Mouse (Mus musculus) olfactory bulb, adult 2 months (tissue): Measurements from ENCODE around the gene Fgfr2. TPM values are rescaled to one million over a fixed set of nuclear protein-coding genes. Genes with fewer than 3 reads are reported as not detected.

Source experiments
- H3K27ac ChIP-seq: fragments of 200-500 bp; 2 replicates; pipeline ENCODE4 v1.5.1; 2012; ENCODE audit warnings: low read depth, low read length; ENCODE audit not compliant: insufficient read depth
- H3K4me1 ChIP-seq: fragments of 200-500 bp; 2 replicates; pipeline ENCODE4 v1.6.1; 2012; ENCODE audit warnings: low read length; ENCODE audit not compliant: control insufficient read depth, insufficient read depth
- H3K4me3 ChIP-seq: fragments of 200-500 bp; 2 replicates; pipeline ENCODE4 v1.5.1; 2012; ENCODE audit warnings: mild to moderate bottlenecking, low read depth, low read length, moderate library complexity; ENCODE audit not compliant: insufficient read depth
- CTCF ChIP-seq: fragments of 200-500 bp; IDR thresholded peaks from 2 replicates; pipeline ENCODE4 v1.5.1; 2012; ENCODE audit warnings: low read depth, mild to moderate bottlenecking, low read length, moderate library complexity; ENCODE audit not compliant: insufficient read depth
- POLR2A ChIP-seq: fragments of 200-500 bp; IDR thresholded peaks from 2 replicates; pipeline ENCODE4 v1.6.1; 2012; ENCODE audit warnings: mild to moderate bottlenecking, low read depth, low read length, moderate library complexity; ENCODE audit not compliant: insufficient read depth
- WGBS: fragments of 180-500 bp; shearing (Covaris S2); methylation state at CpG from one replicate; pipeline ENCODE4 v1.1.7; 2018; 5-methylcytosine and 5-hydroxymethylcytosine counted together
- polyA plus RNA-seq: library from polyadenylated mRNA; stranded (reverse); fragments of >200 nt; gene quantifications from 2 replicates; pipeline ENCODE4 v1.2.4, GENCODE M21; 2012; ENCODE audit warnings: low replicate concordance; ENCODE audit not compliant: missing spikeins, insufficient read depth, insufficient read length

Fgfr2 gene
- polyA plus RNA-seq, 1 experiment = not detected

- H3K27ac ChIP-seq = no peak overlapping the region
- TF ChIP-seq POLR2A (no peak), CTCF (no peak)
- peaks cover 10% of the 10 kb centered on the region; the same call in 1 of the 2 replicates for H3K4me1 ChIP-seq
- WGBS = 1% methylated on average over 42 of the region's 42 CpGs
- H3K4me3 ChIP-seq = no peak overlapping the region
These were observed 1571.0 kb downstream of the Fgfr2 start for GRCm38 (mm10) chr7:131551931-131552741.

DNA sequence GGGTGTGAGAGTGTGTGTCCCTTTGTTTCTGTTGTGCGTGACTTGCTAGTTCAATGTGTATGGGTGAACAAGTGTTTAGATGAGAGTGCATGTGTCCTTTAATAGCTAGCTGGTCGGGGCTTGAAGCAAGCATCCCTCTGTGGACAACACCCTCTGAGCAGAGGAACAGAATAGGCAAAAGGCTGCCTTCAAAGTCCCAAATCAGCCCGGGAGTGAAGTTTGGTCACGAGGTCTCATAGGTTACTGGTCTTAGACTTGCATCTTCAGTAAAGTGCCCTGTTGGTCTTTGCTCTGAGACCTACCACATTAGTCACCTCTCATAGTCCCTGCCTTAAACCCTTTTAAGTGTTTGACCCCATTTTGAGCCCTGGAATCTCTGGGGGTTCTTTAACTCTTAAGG is 1571.7 kb downstream of the Fgfr2 start:
- WGBS = 4% methylated on average over 4 of the region's 4 CpGs
- no peak overlapping the region for H3K4me3 ChIP-seq
- H3K27ac ChIP-seq = no peak overlapping the region
- peaks cover 7% of the 10 kb centered on the region; the same call in 1 of the 2 replicates for H3K4me1 ChIP-seq
- TF ChIP-seq CTCF (no peak), POLR2A (no peak)

DNA sequence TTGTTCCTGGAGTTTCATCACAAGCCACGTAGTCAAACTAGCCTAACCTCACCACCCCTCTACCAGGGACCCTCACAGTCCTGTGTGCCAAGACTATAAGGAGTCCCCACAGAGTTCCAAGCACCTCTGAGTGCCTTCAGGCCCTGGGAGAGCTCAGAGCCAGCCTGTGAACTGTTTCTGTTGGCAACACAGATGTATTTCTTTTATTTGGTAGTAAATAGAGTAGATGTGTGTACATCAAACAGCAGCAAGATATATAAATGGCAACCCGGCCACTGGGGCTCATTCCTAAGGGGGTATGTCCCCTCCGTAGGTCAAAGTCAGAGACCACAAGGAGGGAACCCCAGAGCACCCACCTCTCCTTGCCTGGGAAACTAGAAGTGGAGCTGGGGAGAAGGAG is 1574.7 kb downstream of the Fgfr2 start, which contains the start of gene Hmx2:
Hmx2 (plus strand) TSS at position 301 of the 400 bp plus-strand sequence.
- WGBS = 5% methylated on average over 3 of the region's 3 CpGs
- no peaks in the 10 kb centered on the region for H3K4me1 ChIP-seq

DNA sequence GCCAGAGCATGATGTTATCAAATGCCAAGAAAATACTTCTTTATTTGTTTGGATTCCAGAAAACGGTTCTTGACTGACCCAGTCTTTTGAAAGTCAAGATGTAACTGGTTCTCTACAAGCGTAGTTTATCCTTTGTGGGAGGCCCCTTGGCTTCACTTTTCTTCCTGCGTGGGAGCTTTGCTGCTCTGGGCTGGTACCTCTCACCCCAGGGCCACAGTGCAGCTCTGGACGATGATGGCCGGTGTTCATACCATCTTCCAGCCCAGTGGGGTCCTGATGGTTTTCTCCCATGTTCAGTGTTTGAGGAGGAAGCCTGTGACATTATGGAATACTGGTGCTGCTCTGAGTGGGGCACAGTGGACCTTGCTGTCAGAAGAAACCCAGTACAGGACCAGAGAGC is 1575.7 kb downstream of the Fgfr2 start:
- no peaks in the 10 kb centered on the region for H3K4me1 ChIP-seq
- TF ChIP-seq POLR2A = no peak
- no peak for TF ChIP-seq CTCF
- no peak overlapping the region for H3K27ac ChIP-seq
- no peak overlapping the region for H3K4me3 ChIP-seq
- WGBS = 6% methylated on average over 5 of the region's 5 CpGs

More for the DNA sequence above, 1574.7 kb downstream of the Fgfr2 start, which contains the start of gene Hmx2:
- Histone ChIP-seq H3K4me3 (no peak within 1 kb of the TSS), H3K27ac (no peak within 1 kb of the TSS)
- TF ChIP-seq CTCF = no peak
- no peak for TF ChIP-seq POLR2A

DNA sequence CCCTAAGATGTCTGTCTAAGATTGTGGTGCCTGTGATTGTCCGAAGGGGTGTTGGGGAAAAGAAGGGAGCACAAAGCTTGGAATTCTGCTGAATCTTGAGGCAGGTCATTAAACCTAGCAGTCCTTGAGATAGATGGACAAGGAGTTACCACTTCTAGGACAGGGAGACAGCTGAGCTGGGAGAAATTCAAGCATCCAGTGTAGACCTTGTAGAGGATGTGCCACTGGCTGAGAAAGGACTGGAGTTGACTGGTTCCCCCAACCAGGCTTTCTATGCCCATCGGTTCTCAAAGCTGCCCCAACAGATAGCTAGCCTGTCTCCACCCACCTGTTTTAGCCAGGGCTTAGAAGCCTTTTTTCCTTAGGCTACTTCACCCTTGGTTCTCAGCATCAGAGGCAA is 1576.7 kb downstream of the Fgfr2 start:
- no peak overlapping the region for H3K27ac ChIP-seq
- WGBS = 4% methylated on average over 2 of the region's 2 CpGs
- H3K4me1 ChIP-seq = no peaks in the 10 kb centered on the region; the same call in 1 of the 2 replicates
- H3K4me3 ChIP-seq = no peak overlapping the region
- TF ChIP-seq CTCF = no peak
- no peak for TF ChIP-seq POLR2A

DNA sequence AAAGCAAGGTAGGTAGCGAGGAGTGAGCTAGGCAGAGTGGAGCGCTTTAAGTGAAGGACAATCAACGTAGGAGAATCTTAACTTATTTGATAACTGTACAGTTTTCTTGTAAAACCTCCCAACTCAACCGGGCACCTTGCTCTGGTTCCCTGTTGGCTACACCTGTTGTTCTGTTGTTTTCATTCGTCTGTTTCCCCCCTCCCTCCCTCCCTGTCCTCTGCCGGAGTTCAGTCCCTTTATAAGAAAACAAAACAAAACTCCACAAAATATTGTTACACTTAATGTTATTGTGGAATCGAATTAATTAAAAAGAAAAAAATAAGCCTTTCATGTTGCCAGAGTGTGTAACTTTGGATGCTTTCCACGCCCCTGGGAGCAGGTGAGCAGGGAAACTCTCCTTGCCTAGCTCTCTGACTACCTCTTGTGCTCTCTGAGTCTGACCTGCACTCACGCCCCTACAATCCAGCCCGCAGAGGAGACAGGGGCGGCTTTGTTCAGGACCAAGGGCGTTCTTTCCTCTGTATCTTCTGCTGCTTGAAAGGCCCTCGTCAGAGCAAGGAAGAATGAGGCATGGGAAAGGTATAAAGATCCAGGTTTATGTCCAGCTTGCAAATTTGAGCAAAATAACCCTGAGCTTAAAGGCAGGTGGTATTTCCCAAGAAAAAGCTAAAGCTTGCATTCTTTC is 1577.3 kb downstream of the Fgfr2 start:
- H3K4me1 ChIP-seq = no peaks in the 10 kb centered on the region; the same call in 1 of the 2 replicates
- H3K4me3 ChIP-seq = no peak overlapping the region
- WGBS = 4% methylated on average over 13 of the region's 13 CpGs

DNA sequence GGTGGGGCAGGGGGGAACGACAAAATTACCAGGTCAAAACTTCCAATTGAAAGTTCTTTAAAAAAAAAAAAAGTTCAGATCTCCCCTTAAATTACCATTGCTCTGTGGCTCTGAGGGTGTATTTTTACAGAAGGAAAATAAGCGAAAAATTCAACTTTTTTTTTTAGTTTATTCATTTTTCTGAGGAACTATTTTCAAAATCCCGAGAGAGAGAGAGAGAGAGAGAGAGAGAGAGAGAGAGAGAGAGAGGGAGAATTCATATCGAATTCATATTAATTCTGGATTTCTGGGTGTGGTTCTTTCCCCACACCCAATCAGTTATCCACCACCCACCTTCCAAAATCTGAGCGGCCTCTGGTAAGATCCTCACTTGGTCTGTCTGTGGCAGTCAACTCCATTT is 1578.3 kb downstream of the Fgfr2 start:
- no peak for TF ChIP-seq POLR2A
- TF ChIP-seq CTCF = no peak
- Histone ChIP-seq H3K4me3 (no peak overlapping the region), H3K27ac (no peak overlapping the region), H3K4me1 (no peaks in the 10 kb centered on the region; the same call in 1 of the 2 replicates)
- WGBS = 3% methylated on average over 5 of the region's 5 CpGs

More for the DNA sequence above, 1577.3 kb downstream of the Fgfr2 start:
- H3K27ac ChIP-seq = no peak overlapping the region
- no peak for TF ChIP-seq POLR2A
- TF ChIP-seq CTCF = no peak

- no peak overlapping the region for H3K27ac ChIP-seq
- WGBS = 2% methylated on average over 75 of the region's 75 CpGs
- H3K4me3 ChIP-seq = no peak overlapping the region
- H3K4me1 ChIP-seq = no peaks in the 10 kb centered on the region; the same call in 1 of the 2 replicates
- TF ChIP-seq POLR2A = no peak
- no peak for TF ChIP-seq CTCF
These were observed 1579.3 kb downstream of the Fgfr2 start for GRCm38 (mm10) chr7:131543623-131544481.
